Mouse (Mus musculus) urinary bladder, postnatal 4 days (tissue): ENCODE results near the gene Saa4.
"Not testable (repeated sequence)": the region's sequence is repeated elsewhere in the genome, so short reads cannot be mapped to it uniquely, and the experiment has no call there.

ENCODE experiments used
- DNase-seq, 2 experiments: peaks; one replicate each; pipeline ENCODE4 v3.0.0; 2021 to 2022; ENCODE audit warnings: low spot score in 2 of 2

Saa4 gene

GRCm38 (mm10) chr7:46732458-46732857, at the start of gene Saa4:
Gene Saa4 (minus strand): TSS chr7:46732603.
- no peak for DNase-seq

GRCm38 (mm10) chr7:46770706-46771105, 38.3 kb upstream of the Saa4 start:
- no peak for DNase-seq

GRCm38 (mm10) chr7:46768451-46768850, 36.0 kb upstream of the Saa4 start:
- DNase-seq, result no peak

- DNase-seq, result no peak
Measured at GRCm38 (mm10) chr7:46767371-46767770, 35.0 kb upstream of the Saa4 start.

GRCm38 (mm10) chr7:46764672-46765071, 32.3 kb upstream of the Saa4 start:
- no peak for DNase-seq

- no peak for DNase-seq
Measured at GRCm38 (mm10) chr7:46762601-46763000, 30.2 kb upstream of the Saa4 start.

GRCm38 (mm10) chr7:46761049-46761795, 28.8 kb upstream of the Saa4 start:
- DNase-seq, result no peak

GRCm38 (mm10) chr7:46751490-46751889, 19.1 kb upstream of the Saa4 start, which contains the start of gene Saa2:
Gene Saa2 (plus strand): TSS chr7:46751790.
- DNase-seq, result no peak

GRCm38 (mm10) chr7:46748459-46748858, 16.1 kb upstream of the Saa4 start:
- DNase-seq, result no peak

GRCm38 (mm10) chr7:46746381-46746780, 14.0 kb upstream of the Saa4 start:
- DNase-seq, result no peak

GRCm38 (mm10) chr7:46745816-46746215, 13.4 kb upstream of the Saa4 start:
- no peak for DNase-seq

GRCm38 (mm10) chr7:46742880-46743279, 10.5 kb upstream of the Saa4 start, which contains the start of gene Saa1:
Gene Saa1 (minus strand): TSS chr7:46742980.
- not testable (repeated sequence) for DNase-seq

- DNase-seq, result not testable (repeated sequence)
Measured at GRCm38 (mm10) chr7:46740041-46740440, 7.6 kb upstream of the Saa4 start.

- DNase-seq, result no peak
Measured at GRCm38 (mm10) chr7:46738561-46739460, 6.4 kb upstream of the Saa4 start.

- no peak for DNase-seq
Measured at GRCm38 (mm10) chr7:46734983-46735382, 2.6 kb upstream of the Saa4 start.

GRCm38 (mm10) chr7:46727584-46727983, 4.8 kb downstream of the Saa4 start:
- no peak for DNase-seq

- DNase-seq, result no peak
Measured at GRCm38 (mm10) chr7:46724396-46724795, 8.0 kb downstream of the Saa4 start.

GRCm38 (mm10) chr7:46723849-46724248, 8.6 kb downstream of the Saa4 start:
- no peak for DNase-seq

- no peak for DNase-seq
Measured at GRCm38 (mm10) chr7:46723354-46723753, 9.0 kb downstream of the Saa4 start.

- no peak for DNase-seq
Measured at GRCm38 (mm10) chr7:46720460-46720859, 11.9 kb downstream of the Saa4 start.

- no peak for DNase-seq
Measured at GRCm38 (mm10) chr7:46719526-46719925, 12.9 kb downstream of the Saa4 start.

- DNase-seq, result no peak
Measured at GRCm38 (mm10) chr7:46718591-46719270, 13.7 kb downstream of the Saa4 start.
